Mouse (Mus musculus) cerebellum, adult 2 months (tissue): ENCODE results near the gene Evi2b.

Experiments used
- CTCF ChIP-seq: fragments of 200-500 bp; IDR thresholded peaks from 2 replicates; pipeline ENCODE4 v1.5.1; 2011; ENCODE audit warnings: low read depth, mild to moderate bottlenecking, control low read depth, low read length, moderate library complexity, borderline replicate concordance; ENCODE audit not compliant: insufficient read depth
- POLR2A ChIP-seq: fragments of 200-500 bp; IDR thresholded peaks from 2 replicates; pipeline ENCODE4 v1.6.1; 2011; ENCODE audit warnings: low read length, control low read depth, borderline replicate concordance; ENCODE audit not compliant: insufficient read depth

DNA sequence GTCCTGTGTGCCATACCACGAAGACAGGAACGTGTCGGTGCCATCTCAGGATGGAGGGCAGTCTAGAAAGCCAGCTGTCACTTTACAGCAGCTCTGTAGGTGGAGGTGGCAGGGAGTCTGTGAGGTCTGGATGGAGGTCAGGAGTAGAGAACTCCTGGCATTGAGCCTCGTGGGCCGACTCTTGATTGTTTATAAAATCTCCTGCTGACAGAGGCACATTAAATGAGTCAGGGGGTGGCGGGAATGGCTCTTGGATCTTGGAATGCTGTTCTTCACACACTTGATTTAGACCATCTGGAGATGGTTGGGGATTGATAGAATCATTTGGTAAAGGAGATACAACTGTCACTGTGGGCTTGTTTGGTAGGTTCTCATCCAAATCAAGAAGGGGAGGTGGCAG, 8.2 kb downstream of the Evi2b start:
- TF ChIP-seq CTCF: no peak
- TF ChIP-seq POLR2A: no peak
